Comparison of ENCODE assay signal across 31 mouse cellular contexts in the genomic region with DNA sequence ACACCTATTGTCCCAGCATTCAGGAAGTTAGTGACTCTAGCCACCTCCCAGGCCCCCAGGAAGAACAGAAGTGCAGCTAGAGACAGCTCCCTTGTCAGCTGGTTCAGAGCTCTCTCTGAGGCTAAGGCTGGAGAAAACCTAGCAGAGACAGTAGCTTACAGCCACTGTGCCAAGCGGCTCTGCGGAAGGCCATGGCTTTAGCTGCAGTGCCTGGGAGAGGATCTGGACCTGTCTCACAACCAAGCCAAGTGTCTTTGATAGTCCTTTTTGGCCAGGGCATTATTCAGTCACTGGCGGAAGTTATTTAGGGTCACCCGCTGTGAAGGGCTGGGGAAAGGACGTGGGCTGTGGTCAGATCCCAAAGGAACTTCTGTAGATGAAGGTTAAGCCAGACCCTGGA. TPM values are rescaled to one million over a fixed set of nuclear protein-coding genes. Genes with fewer than 3 reads are reported as not detected.
DNase-seq lines count a peak whose midpoint lies in the region; ATAC-seq and TF ChIP-seq lines count a peak whose summit lies in the region.
"Had no signal": no experiment of that assay in that cellular context is flagged by ENCODE, and none has a peak within 500 bp of the region (broad histone marks: within the 10 kb centered on the region; RNA-seq: fewer than 3 reads in every experiment).

No protein-coding gene starts in this region.

- H3K27ac ChIP-seq in hindbrain, embryonic 16.5 days (ENCODE audit: low read depth, low read length), result 0 out of 2 replicates have a peak overlapping the region, but pooled peaks have one; percentile 4
- H3K27ac ChIP-seq in hindbrain, embryonic 12.5 days, result no peak overlapping the region
- H3K27ac ChIP-seq in midbrain, postnatal 0 days (ENCODE audit: low read depth, low read length), result 0 out of 2 replicates have a peak overlapping the region, but pooled peaks have one; percentile 3
- H3K27ac ChIP-seq in midbrain, embryonic 15.5 days, result no peak overlapping the region
- H3K27ac ChIP-seq: embryonic facial prominence, embryonic 12.5 days; heart, embryonic 15.5 days; limb, embryonic 12.5 days; liver, embryonic 13.5 days; macrophage; neural tube, embryonic 12.5 days had no signal

- TF ChIP-seq CTCF in midbrain, postnatal 0 days (IDR thresholded peaks at IDR 0.05), result no peak

- H3K4me3 ChIP-seq in hindbrain, embryonic 16.5 days (ENCODE audit: low read length), result no peak overlapping the region
- H3K4me3 ChIP-seq in hindbrain, embryonic 12.5 days, result no peak overlapping the region
- no peak overlapping the region for H3K4me3 ChIP-seq in midbrain, postnatal 0 days (ENCODE audit: low read depth, low read length)
- H3K4me3 ChIP-seq in midbrain, embryonic 15.5 days, result no peak overlapping the region
- H3K4me3 ChIP-seq: embryonic facial prominence, embryonic 12.5 days; heart, embryonic 15.5 days; limb, embryonic 12.5 days; liver, embryonic 13.5 days; myocyte; neural tube, embryonic 12.5 days had no signal

- intact Hi-C loops in heart, postnatal 25 days (cut with DNase I), result no loop called here

- no peaks in the 10 kb centered on the region for H3K9me3 ChIP-seq in hindbrain, embryonic 16.5 days (ENCODE audit: control insufficient read depth, low read length)
- H3K9me3 ChIP-seq in hindbrain, embryonic 12.5 days (replicated peaks), result no peaks in the 10 kb centered on the region
- H3K9me3 ChIP-seq in midbrain, postnatal 0 days (ENCODE audit: low read length), result no peaks in the 10 kb centered on the region
- H3K9me3 ChIP-seq in midbrain, embryonic 15.5 days, result no peaks in the 10 kb centered on the region
- H3K9me3 ChIP-seq: embryonic facial prominence, embryonic 12.5 days; heart, embryonic 15.5 days; limb, embryonic 12.5 days; liver, embryonic 13.5 days; neural tube, embryonic 12.5 days had no signal

- no peak overlapping the region for H3K9ac ChIP-seq in hindbrain, embryonic 16.5 days (ENCODE audit: low read depth, low read length)
- no peak overlapping the region for H3K9ac ChIP-seq in hindbrain, embryonic 12.5 days
- H3K9ac ChIP-seq in midbrain, postnatal 0 days (replicated peaks; ENCODE audit: low read length, poor library complexity, severe bottlenecking), result no peak overlapping the region
- no peak overlapping the region for H3K9ac ChIP-seq in midbrain, embryonic 15.5 days
- H3K9ac ChIP-seq: embryonic facial prominence, embryonic 12.5 days; heart, embryonic 15.5 days; limb, embryonic 12.5 days; liver, embryonic 13.5 days; neural tube, embryonic 12.5 days had no signal

- no peaks in the 10 kb centered on the region for H3K36me3 ChIP-seq in hindbrain, embryonic 16.5 days (ENCODE audit: control insufficient read depth, insufficient read depth, low read length)
- H3K36me3 ChIP-seq in hindbrain, embryonic 12.5 days, result no peaks in the 10 kb centered on the region
- no peaks in the 10 kb centered on the region for H3K36me3 ChIP-seq in midbrain, postnatal 0 days (ENCODE audit: insufficient read depth, low read length)
- no peaks in the 10 kb centered on the region for H3K36me3 ChIP-seq in midbrain, embryonic 15.5 days (replicated peaks)
- H3K36me3 ChIP-seq: embryonic facial prominence, embryonic 12.5 days; heart, embryonic 15.5 days; limb, embryonic 12.5 days; liver, embryonic 13.5 days; neural tube, embryonic 12.5 days had no signal

- WGBS in hindbrain, embryonic 16.5 days, result 70% methylated on average over 5 of the region's 5 CpGs
- 75% methylated on average over 5 of the region's 5 CpGs for WGBS in hindbrain, embryonic 12.5 days
- WGBS in midbrain, postnatal 0 days, result 67% methylated on average over 5 of the region's 5 CpGs
- 75% methylated on average over 5 of the region's 5 CpGs for WGBS in midbrain, embryonic 15.5 days

- H3K4me2 ChIP-seq in hindbrain, embryonic 16.5 days (ENCODE audit: low read length), result no peak overlapping the region
- H3K4me2 ChIP-seq in hindbrain, embryonic 12.5 days (replicated peaks), result no peak overlapping the region
- H3K4me2 ChIP-seq in midbrain, postnatal 0 days (ENCODE audit: low read depth, low read length, poor library complexity, severe bottlenecking), result no peak overlapping the region
- no peak overlapping the region for H3K4me2 ChIP-seq in midbrain, embryonic 15.5 days
- H3K4me2 ChIP-seq: embryonic facial prominence, embryonic 12.5 days; heart, embryonic 15.5 days; limb, embryonic 12.5 days; liver, embryonic 13.5 days; neural tube, embryonic 12.5 days had no signal

- DNase-seq in heart, adult 18-20 months, result peak; percentile 39 to 44
- no peak for DNase-seq in heart, postnatal 25 days (ENCODE audit: low spot score)
- DNase-seq in midbrain, postnatal 0 days (ENCODE audit: low spot score), result no peak
- DNase-seq: adrenal gland, adult 8-10 months; cerebellum, adult 11 months; cerebellum, adult 9-10 months; cerebellum, postnatal 36 days; gastrocnemius, postnatal 10 days; kidney, postnatal 14 days; liver, embryonic 13.5 days; lung, adult 2 months; lung, postnatal 10 days; right cerebral cortex, adult 18-20 months; spleen, adult 18-20 months; thymus, postnatal 14 days had no signal

- peaks cover 11% of the 10 kb centered on the region for H3K4me1 ChIP-seq in hindbrain, embryonic 16.5 days (ENCODE audit: control insufficient read depth, insufficient read depth, low read depth, low read length)
- peaks cover 29% of the 10 kb centered on the region for H3K4me1 ChIP-seq in hindbrain, embryonic 12.5 days
- H3K4me1 ChIP-seq in midbrain, postnatal 0 days (ENCODE audit: insufficient read depth, low read length), result no peaks in the 10 kb centered on the region
- H3K4me1 ChIP-seq in midbrain, embryonic 15.5 days, result peaks cover 19% of the 10 kb centered on the region

- H3K27me3 ChIP-seq in hindbrain, embryonic 16.5 days (replicated peaks; ENCODE audit: control insufficient read depth, insufficient read depth, low read length), result no peaks in the 10 kb centered on the region
- H3K27me3 ChIP-seq in hindbrain, embryonic 12.5 days, result no peaks in the 10 kb centered on the region
- no peaks in the 10 kb centered on the region for H3K27me3 ChIP-seq in midbrain, postnatal 0 days (ENCODE audit: insufficient read depth, low read length)
- H3K27me3 ChIP-seq in midbrain, embryonic 15.5 days (replicated peaks), result no peaks in the 10 kb centered on the region
- H3K27me3 ChIP-seq: embryonic facial prominence, embryonic 12.5 days; limb, embryonic 12.5 days; neural tube, embryonic 12.5 days had no signal

- no peak for ATAC-seq in hindbrain, embryonic 16.5 days
- no peak for ATAC-seq in hindbrain, embryonic 12.5 days (ENCODE audit: low FRiP score)
- ATAC-seq in midbrain, postnatal 0 days (ENCODE audit: low FRiP score), result no peak
- no peak for ATAC-seq in midbrain, embryonic 15.5 days (replicated peaks)
- no peak for ATAC-seq in activated CD4-positive, CD25-positive, alpha-beta regulatory T cell, adult 4 months
- ATAC-seq: CD4-positive, CD25-positive, alpha-beta regulatory T cell, adult 4 months; forebrain, embryonic 16.5 days; intestine, postnatal 0 days; midbrain, embryonic 16.5 days had no signal

RNA-seq across cellular contexts. Expression of a gene that starts 27.8 kb away (rescaled TPM):
- 10 to 100 TPM; 55.4 to 56.0 TPM for total RNA-seq in heart, adult 18-20 months (2021)
- total RNA-seq in heart, postnatal 25 days (2021), result 10 to 100 TPM; 52.8 to 68.3 TPM
- polyA plus RNA-seq in hindbrain, embryonic 16.5 days (2015; fragmentation: Nextera tagmentation; extraction: Ambion mirVana), result 16.9 and 18.0 TPM in 2 replicates
- polyA plus RNA-seq in hindbrain, embryonic 12.5 days (2016; fragmentation: Nextera tagmentation; extraction: Ambion mirVana), result 13.6 and 15.9 TPM in 2 replicates
- total RNA-seq in midbrain, postnatal 0 days (2014; rRNA removed), result 14.3 and 17.9 TPM in 2 replicates
- polyA plus RNA-seq in midbrain, postnatal 0 days (2015; fragmentation: Nextera tagmentation; extraction: Ambion mirVana), result 16.1 and 19.1 TPM in 2 replicates
- 8.8 and 9.6 TPM in 2 replicates for polyA plus RNA-seq in midbrain, embryonic 15.5 days (2015; fragmentation: Nextera tagmentation; extraction: Ambion mirVana)
- 1 to 10 TPM in 1 of 2 experiments, under 1 TPM in 1; 0.54 to 1.1 TPM for polyA plus RNA-seq in activated CD4-positive, CD25-positive, alpha-beta regulatory T cell, adult 4 months (2017; shearing (Covaris generic))
- total RNA-seq: granulocyte monocyte progenitor cell, adult 5-6 weeks; megakaryocyte-erythroid progenitor cell, adult 5-6 weeks had no signal
- polyA plus RNA-seq: macrophage had no signal

Comparison
In these comparisons a context has a peak if more than half of its experiments do, and no peak if none do; other contexts are left out.
1. DNase-seq: peak in heart, adult 18-20 months (2 of 2); none in heart, postnatal 25 days (single experiment) and midbrain, postnatal 0 days (single experiment).
2. H3K27ac ChIP-seq: peak in hindbrain, embryonic 16.5 days (single experiment) and midbrain, postnatal 0 days (single experiment); none in hindbrain, embryonic 12.5 days (single experiment) and midbrain, embryonic 15.5 days (single experiment).